Mouse (Mus musculus) intestine, embryonic 16.5 days (tissue): ENCODE measurements around the gene Gm20388. TPM values are rescaled to one million over a fixed set of nuclear protein-coding genes. Genes with fewer than 3 reads are reported as not detected.

Experiments used
- ATAC-seq: fragments of 200-750 bp; cut with Nextera tagmentation; 2 replicates; pipeline ENCODE4 v1.8.0; 2017; ENCODE audit warnings: moderate TSS enrichment, moderate library complexity
- H3K27ac ChIP-seq: fragments of 300-500 bp; sonication (generic); 2 replicates; pipeline ENCODE4 v1.5.1; 2014; ENCODE audit warnings: mild to moderate bottlenecking, low read length
- H3K27me3 ChIP-seq: fragments of 300-500 bp; sonication (generic); replicated peaks from 2 replicates; pipeline ENCODE4 v1.6.1; 2014; ENCODE audit warnings: low read length, control low read depth, mixed read lengths; ENCODE audit not compliant: control insufficient read depth, insufficient read depth
- H3K36me3 ChIP-seq: fragments of 300-500 bp; sonication (generic); 2 replicates; pipeline ENCODE4 v1.6.1; 2014; ENCODE audit warnings: low read length, control low read depth; ENCODE audit not compliant: control insufficient read depth, insufficient read depth
- H3K4me1 ChIP-seq: fragments of 300-500 bp; sonication (generic); 2 replicates; pipeline ENCODE4 v1.6.1; 2014; ENCODE audit warnings: low read length, control low read depth, mixed read lengths; ENCODE audit not compliant: control insufficient read depth, insufficient read depth
- H3K4me2 ChIP-seq: fragments of 300-500 bp; sonication (generic); 2 replicates; pipeline ENCODE4 v1.6.1; 2014; ENCODE audit warnings: low read depth, low read length, control low read depth
- H3K4me3 ChIP-seq: fragments of 300-500 bp; sonication (generic); 2 replicates; pipeline ENCODE4 v1.5.1; 2014; ENCODE audit warnings: mild to moderate bottlenecking, low read length
- H3K9ac ChIP-seq: fragments of 300-500 bp; sonication (generic); 2 replicates; pipeline ENCODE4 v1.6.1; 2014; ENCODE audit warnings: low read depth, low read length
- H3K9me3 ChIP-seq: fragments of 300-500 bp; sonication (generic); 2 replicates; pipeline ENCODE4 v1.6.1; 2016; ENCODE audit warnings: low read length, control low read depth; ENCODE audit not compliant: control insufficient read depth
- WGBS: fragments of 180-500 bp; shearing (Covaris S2); extraction: QIAGEN DNeasy Blood & Tissue Kit; methylation state at CpG from one replicate; pipeline ENCODE4 v1.1.7; 2014; 5-methylcytosine and 5-hydroxymethylcytosine counted together
- polyA plus RNA-seq: library from polyadenylated mRNA; unstranded; fragments of >200 nt; fragmentation: Nextera tagmentation; extraction: Ambion mirVana; gene quantifications from 2 replicates; pipeline ENCODE4 v1.2.1, GENCODE M21; 2015

Gene Gm20388
- polyA plus RNA-seq, 1 experiment from 2014 or later: 5.8 TPM

- peaks cover 28% of the 10 kb centered on the region for H3K4me1 ChIP-seq
- no peak overlapping the region for H3K9ac ChIP-seq
- H3K27ac ChIP-seq: no peak overlapping the region
- no peaks in the 10 kb centered on the region for H3K27me3 ChIP-seq
- no peak overlapping the region for H3K4me2 ChIP-seq
- ATAC-seq: no peak
- no peak overlapping the region for H3K4me3 ChIP-seq
- WGBS: 75% methylated on average over 6 of the region's 6 CpGs
- 0 out of 2 replicates have a peak, but pooled peaks cover 4% of the 10 kb centered on the region for H3K36me3 ChIP-seq
- no peaks in the 10 kb centered on the region for H3K9me3 ChIP-seq
Observed at GRCm38 (mm10) chr8:122644175-122644954, 2733.7 kb downstream of the Gm20388 start.

- no peak for ATAC-seq
- H3K9ac ChIP-seq: no peak overlapping the region
- no peaks in the 10 kb centered on the region for H3K27me3 ChIP-seq
- H3K4me1 ChIP-seq: peaks cover 9% of the 10 kb centered on the region; the same call in 1 of the 2 replicates
- no peak overlapping the region for H3K4me2 ChIP-seq
- H3K4me3 ChIP-seq: no peak overlapping the region
- no peaks in the 10 kb centered on the region for H3K9me3 ChIP-seq
- 89% methylated on average over 16 of the region's 16 CpGs for WGBS
- no peak overlapping the region for H3K27ac ChIP-seq
- 0 out of 2 replicates have a peak, but pooled peaks cover 4% of the 10 kb centered on the region for H3K36me3 ChIP-seq
Observed at GRCm38 (mm10) chr8:122646337-122646736, 2735.7 kb downstream of the Gm20388 start.

DNA sequence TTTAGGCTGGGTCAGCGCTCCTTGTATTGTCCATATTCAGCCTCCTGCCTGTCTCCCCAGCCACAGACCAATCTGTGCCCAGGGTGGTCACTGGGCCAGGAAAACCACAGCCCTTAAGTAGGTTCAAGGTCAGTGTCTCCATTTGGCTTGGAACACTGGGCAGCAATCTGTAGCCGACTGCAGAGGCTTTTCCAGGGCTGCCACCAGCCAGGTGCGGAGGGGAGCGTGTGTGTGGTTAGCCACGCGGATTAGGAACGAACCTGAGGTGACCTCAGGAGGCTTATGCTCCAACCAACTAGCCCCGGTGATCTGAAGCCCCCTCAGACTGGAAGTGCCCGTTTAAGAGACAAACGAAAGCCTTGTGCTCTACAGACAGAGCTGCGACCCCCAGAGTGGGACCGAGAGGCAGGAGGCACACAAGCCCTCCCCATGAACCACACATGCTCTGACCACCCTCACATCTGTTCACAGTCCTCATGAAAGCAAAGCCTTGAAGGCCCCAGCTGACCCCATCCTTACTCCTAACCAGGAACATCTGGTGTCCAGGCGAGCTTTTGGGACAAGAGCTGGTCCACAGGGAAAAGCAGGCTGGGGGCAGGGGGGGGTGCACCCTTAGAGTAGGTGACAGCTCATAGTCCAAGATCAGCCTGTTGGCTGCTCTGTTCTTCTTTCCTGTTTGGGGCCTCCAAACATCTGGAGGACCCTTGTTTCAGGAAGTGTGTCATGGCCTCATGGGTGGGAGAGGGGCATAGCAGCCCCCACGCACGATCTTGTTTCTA lies 2737.7 kb downstream of the Gm20388 start:
- no peak for ATAC-seq
- Histone ChIP-seq H3K27ac (no peak overlapping the region), H3K9ac (no peak overlapping the region), H3K36me3 (0 out of 2 replicates have a peak, but pooled peaks cover 4% of the 10 kb centered on the region), H3K4me2 (no peak overlapping the region), H3K27me3 (no peaks in the 10 kb centered on the region), H3K9me3 (no peaks in the 10 kb centered on the region), H3K4me1 (peaks cover 9% of the 10 kb centered on the region), H3K4me3 (no peak overlapping the region)
- 66% methylated on average over 15 of the region's 15 CpGs for WGBS

GRCm38 (mm10) chr8:122651326-122651921 lies 2740.8 kb downstream of the Gm20388 start:
- Histone ChIP-seq H3K9ac (no peak overlapping the region), H3K4me2 (no peak overlapping the region), H3K4me1 (peaks cover 22% of the 10 kb centered on the region), H3K4me3 (no peak overlapping the region), H3K9me3 (no peaks in the 10 kb centered on the region), H3K27me3 (no peaks in the 10 kb centered on the region), H3K36me3 (0 out of 2 replicates have a peak, but pooled peaks cover 4% of the 10 kb centered on the region), H3K27ac (no peak overlapping the region)
- WGBS: 80% methylated on average over 16 of the region's 16 CpGs
- ATAC-seq: no peak

DNA sequence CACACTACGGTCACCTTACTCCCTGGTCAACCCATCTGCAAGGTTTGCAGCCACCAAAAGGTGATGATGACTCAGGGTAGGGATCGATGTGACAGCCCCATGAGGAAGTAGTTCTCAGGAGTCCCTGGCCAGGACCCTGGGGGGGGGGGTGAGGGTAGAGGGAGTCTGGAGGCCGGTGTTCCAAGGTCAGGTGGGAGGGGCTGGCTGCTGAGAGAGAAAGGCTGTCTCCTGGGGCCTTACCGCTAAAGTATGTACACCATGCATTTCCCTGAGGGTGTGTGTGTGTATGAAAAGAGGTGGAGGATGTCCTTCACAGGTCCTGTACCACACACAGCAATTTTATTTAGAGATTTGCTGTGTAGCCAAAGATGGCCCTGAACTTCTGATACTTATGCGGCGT lies 2742.0 kb downstream of the Gm20388 start:
- peak; percentile 37; the same call in 1 of the 2 replicates for ATAC-seq
- Histone ChIP-seq H3K9me3 (no peaks in the 10 kb centered on the region), H3K27ac (no peak overlapping the region), H3K36me3 (0 out of 2 replicates have a peak, but pooled peaks cover 3% of the 10 kb centered on the region), H3K4me3 (no peak overlapping the region), H3K9ac (0 out of 2 replicates have a peak overlapping the region, but pooled peaks have one; percentile 4), H3K27me3 (no peaks in the 10 kb centered on the region), H3K4me2 (no peak overlapping the region), H3K4me1 (peaks cover 22% of the 10 kb centered on the region)
- WGBS: 50% methylated on average over 6 of the region's 6 CpGs

DNA sequence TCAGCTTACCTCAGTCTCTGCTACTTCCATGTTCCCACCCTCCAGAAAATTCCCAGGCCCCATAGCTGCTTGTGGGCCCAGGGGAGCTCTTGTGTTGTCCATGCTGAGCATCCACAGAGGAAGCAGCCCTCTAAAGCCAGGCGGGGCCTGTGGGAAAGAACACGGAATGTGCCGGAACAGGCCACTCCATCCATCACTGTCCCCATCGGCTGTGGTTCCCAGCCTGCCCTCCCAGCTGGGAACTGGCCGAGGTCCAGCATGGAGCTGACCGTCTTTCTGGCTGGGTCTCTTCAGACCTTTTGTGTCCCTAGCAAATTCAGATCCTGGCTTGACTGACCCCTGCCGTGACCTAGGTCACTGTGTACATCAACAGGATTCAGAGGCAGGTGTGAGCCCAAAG lies 2744.1 kb downstream of the Gm20388 start:
- Histone ChIP-seq H3K9ac (0 out of 2 replicates have a peak overlapping the region, but pooled peaks have one; percentile 13), H3K9me3 (no peaks in the 10 kb centered on the region), H3K4me2 (no peak overlapping the region), H3K27me3 (no peaks in the 10 kb centered on the region), H3K4me3 (no peak overlapping the region), H3K4me1 (peaks cover 22% of the 10 kb centered on the region), H3K36me3 (no peaks in the 10 kb centered on the region), H3K27ac (no peak overlapping the region)
- WGBS: 44% methylated on average over 7 of the region's 7 CpGs
- ATAC-seq: peak; percentile 67

- H3K27me3 ChIP-seq: no peaks in the 10 kb centered on the region
- no peak overlapping the region for H3K4me2 ChIP-seq
- no peak overlapping the region for H3K9ac ChIP-seq
- no peak overlapping the region for H3K27ac ChIP-seq
- H3K4me3 ChIP-seq: no peak overlapping the region
- no peaks in the 10 kb centered on the region for H3K36me3 ChIP-seq
- WGBS: 67% methylated on average over 13 of the region's 13 CpGs
- H3K4me1 ChIP-seq: peaks cover 29% of the 10 kb centered on the region
- no peak for ATAC-seq
- no peaks in the 10 kb centered on the region for H3K9me3 ChIP-seq
Observed at GRCm38 (mm10) chr8:122656056-122656999, 2745.7 kb downstream of the Gm20388 start.

- Histone ChIP-seq H3K4me3 (no peak overlapping the region), H3K4me2 (no peak overlapping the region), H3K27me3 (no peaks in the 10 kb centered on the region), H3K4me1 (peaks cover 24% of the 10 kb centered on the region), H3K9ac (no peak overlapping the region), H3K36me3 (no peaks in the 10 kb centered on the region), H3K9me3 (no peaks in the 10 kb centered on the region), H3K27ac (no peak overlapping the region)
- WGBS: 64% methylated on average over 10 of the region's 10 CpGs
- ATAC-seq: no peak
Observed at GRCm38 (mm10) chr8:122658149-122658806, 2747.6 kb downstream of the Gm20388 start.
